Mouse (Mus musculus) spleen, postnatal 0 days (tissue): ENCODE data around the gene C030005K15Rik. TPM values are rescaled to one million over a fixed set of nuclear protein-coding genes. Genes with fewer than 3 reads are reported as not detected.

Experiments
- polyA plus RNA-seq: library from polyadenylated mRNA; unstranded; fragments of >200 nt; fragmentation: Nextera tagmentation; extraction: Ambion mirVana; gene quantifications from 2 replicates; pipeline ENCODE4 v1.2.1, GENCODE M21; 2015

C030005K15Rik gene
- not detected in 2 replicates for polyA plus RNA-seq

GRCm38 (mm10) chr10:97726655-97727054 lies at the start of gene C030005K15Rik:
C030005K15Rik (minus strand) TSS chr10:97726755.

GRCm38 (mm10) chr10:97692913-97693312 lies 33.6 kb downstream of the C030005K15Rik start, which contains the start of gene Ccer1:
Ccer1 (plus strand) TSS chr10:97693059.

Other genes starting within 250 kb of the C030005K15Rik start
- 80.8 and 139 TPM in 2 replicates for gene Dcn, start 247.1 kb downstream of the C030005K15Rik start, polyA plus RNA-seq
- 10.0 and 15.1 TPM in 2 replicates for gene Lum, start 161.6 kb downstream of the C030005K15Rik start, polyA plus RNA-seq
- 0.07 TPM in 1 of 2 replicates, not detected in the other for gene Kera, start 119.9 kb downstream of the C030005K15Rik start, polyA plus RNA-seq
- gene Epyc, start 82.7 kb downstream of the C030005K15Rik start, polyA plus RNA-seq, result 0.16 TPM in 1 of 2 replicates, not detected in the other
- gene Ccer1, start 33.7 kb downstream of the C030005K15Rik start, polyA plus RNA-seq, result not detected in 2 replicates